Mouse (Mus musculus): ENCODE measurements at regions not wholly inside any gene's neighbourhood (a gene's known extent, or its start where the extent isn't known, plus 50 kb on each side); places are given as distances from the start of the nearest gene placed in this dataset.

- no peak for DNase-seq (ENCODE audit: low spot score in 2 of 2)
Observed at GRCm38 (mm10) chr4:33786027-33786426, 138.4 kb upstream of the Cnr1 start.

- DNase-seq (ENCODE audit: low spot score in 2 of 2) = no peak
Observed at GRCm38 (mm10) chr4:33786958-33787357, 137.4 kb upstream of the Cnr1 start.

- peak in 1 of 2 experiments; percentile 18 for DNase-seq (ENCODE audit: low spot score in 2 of 2)
Observed at GRCm38 (mm10) chr4:33793398-33793797, 131.0 kb upstream of the Cnr1 start.

GRCm38 (mm10) chr4:33795461-33795860 is 128.9 kb upstream of the Cnr1 start:
- DNase-seq (ENCODE audit: low spot score in 2 of 2) = no peak

- DNase-seq (ENCODE audit: low spot score in 2 of 2) = no peak
Observed at GRCm38 (mm10) chr4:33797964-33798363, 126.4 kb upstream of the Cnr1 start.

GRCm38 (mm10) chr4:33798654-33799053 is 125.7 kb upstream of the Cnr1 start:
- no peak for DNase-seq (ENCODE audit: low spot score in 2 of 2)

GRCm38 (mm10) chr4:33799110-33799509 is 125.3 kb upstream of the Cnr1 start:
- no peak for DNase-seq (ENCODE audit: low spot score in 2 of 2)

- DNase-seq (ENCODE audit: low spot score in 2 of 2) = no peak
Observed at GRCm38 (mm10) chr4:33799831-33800230, 124.6 kb upstream of the Cnr1 start.

- DNase-seq (ENCODE audit: low spot score in 2 of 2) = no peak
Observed at GRCm38 (mm10) chr4:33812338-33812737, 112.1 kb upstream of the Cnr1 start.

GRCm38 (mm10) chr4:33823850-33824249 is 100.5 kb upstream of the Cnr1 start:
- no peak for DNase-seq (ENCODE audit: low spot score in 2 of 2)

GRCm38 (mm10) chr4:33833134-33833533 is 91.3 kb upstream of the Cnr1 start:
- DNase-seq (ENCODE audit: low spot score in 2 of 2) = no peak

GRCm38 (mm10) chr4:33838436-33838835 is 86.0 kb upstream of the Cnr1 start:
- DNase-seq (ENCODE audit: low spot score in 2 of 2) = no peak

GRCm38 (mm10) chr4:33840119-33840518 is 84.3 kb upstream of the Cnr1 start:
- peak in 1 of 2 experiments; percentile 18 for DNase-seq (ENCODE audit: low spot score in 2 of 2)

- DNase-seq (ENCODE audit: low spot score in 2 of 2) = no peak
Observed at GRCm38 (mm10) chr4:33845611-33846395, 78.6 kb upstream of the Cnr1 start.

- DNase-seq (ENCODE audit: low spot score in 2 of 2) = no peak
Observed at GRCm38 (mm10) chr4:33850249-33850648, 74.1 kb upstream of the Cnr1 start.

GRCm38 (mm10) chr4:33852294-33852693 is 72.1 kb upstream of the Cnr1 start:
- DNase-seq (ENCODE audit: low spot score in 2 of 2) = no peak

- DNase-seq (ENCODE audit: low spot score in 2 of 2) = no peak
Observed at GRCm38 (mm10) chr4:33855112-33855511, 69.3 kb upstream of the Cnr1 start.

GRCm38 (mm10) chr4:33867126-33867525 is 57.3 kb upstream of the Cnr1 start:
- DNase-seq (ENCODE audit: low spot score in 2 of 2) = no peak

GRCm38 (mm10) chr4:33869317-33869716 is 55.1 kb upstream of the Cnr1 start:
- no peak for DNase-seq (ENCODE audit: low spot score in 2 of 2)

Data from cerebellum, postnatal 4 days (tissue).